Mouse (Mus musculus) monocyte, adult 2 months (primary cell): ENCODE measurements around the gene Skap1.
A peak's percentile ranks its signal among the peaks of the same experiment; 100 is the strongest.

Experiments used
- DNase-seq, 2 experiments: peaks; one replicate each; pipeline ENCODE4 v3.0.0; 2022; ENCODE audit warnings: low spot score in 2 of 2, low read depth in 1 of 2

Skap1 gene

GRCm38 (mm10) chr11:96620660-96621059 lies 156.3 kb downstream of the Skap1 start:
- DNase-seq = no peak

DNA sequence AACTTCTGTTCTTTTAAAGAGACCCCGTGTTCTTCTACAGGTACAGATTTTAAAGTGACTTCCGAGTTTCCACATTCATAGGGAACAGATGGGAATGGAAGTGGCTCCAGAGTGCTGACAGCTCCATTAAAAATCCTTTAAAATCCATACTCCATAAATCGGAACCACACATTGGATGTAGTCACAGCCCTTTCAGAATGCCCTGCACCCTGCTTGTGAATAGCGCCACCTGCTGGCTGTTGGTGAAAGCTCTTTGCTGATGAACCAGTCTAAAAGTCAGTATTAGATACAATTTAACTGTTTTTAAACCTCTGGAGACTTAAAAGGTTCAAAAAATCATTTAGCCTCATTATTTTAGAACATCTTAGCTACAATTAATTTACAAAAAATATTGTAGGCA lies 156.8 kb downstream of the Skap1 start:
- peak in 1 of 2 experiments; percentile 22 for DNase-seq

DNA sequence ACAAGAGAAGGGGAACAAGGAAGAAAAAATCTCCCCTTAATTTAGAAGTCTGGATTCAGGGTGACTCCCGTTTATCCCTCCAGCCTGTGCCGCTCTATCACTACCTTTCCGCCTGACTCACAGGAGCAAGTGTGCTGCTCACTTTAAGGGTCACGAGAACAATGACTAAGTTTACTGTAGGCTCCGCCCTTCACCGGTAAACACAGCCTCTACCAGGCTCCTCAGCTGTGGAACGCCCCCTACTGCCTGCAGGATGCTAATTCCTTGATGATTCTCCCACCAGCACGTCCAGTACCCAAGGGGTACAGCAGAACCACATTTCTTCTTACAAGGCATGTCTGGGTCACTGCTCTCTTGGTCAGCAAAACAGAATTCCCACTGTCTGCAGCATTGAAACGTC lies 158.4 kb downstream of the Skap1 start:
- peak; percentile 9 to 10 for DNase-seq

DNA sequence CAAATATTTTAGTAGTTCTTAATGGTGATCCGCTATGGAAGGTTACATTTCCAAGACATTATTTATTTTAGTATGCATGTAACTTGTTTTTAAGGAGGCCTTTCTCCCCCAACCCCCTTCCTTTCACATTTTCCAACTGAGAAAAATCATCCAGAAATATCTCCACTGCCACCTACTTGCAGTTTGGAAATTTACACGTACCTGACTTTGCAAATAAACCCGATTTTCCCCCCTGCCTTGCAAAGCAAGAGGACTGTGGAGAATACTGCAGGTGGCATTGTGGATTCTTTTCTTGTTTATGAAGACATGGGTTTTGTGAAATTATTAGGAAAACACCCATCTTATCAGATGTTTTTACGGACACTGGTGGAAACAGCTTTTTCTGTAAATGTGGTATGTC lies 160.0 kb downstream of the Skap1 start:
- DNase-seq = no peak

GRCm38 (mm10) chr11:96629775-96630174 lies 165.4 kb downstream of the Skap1 start:
- DNase-seq = no peak

DNA sequence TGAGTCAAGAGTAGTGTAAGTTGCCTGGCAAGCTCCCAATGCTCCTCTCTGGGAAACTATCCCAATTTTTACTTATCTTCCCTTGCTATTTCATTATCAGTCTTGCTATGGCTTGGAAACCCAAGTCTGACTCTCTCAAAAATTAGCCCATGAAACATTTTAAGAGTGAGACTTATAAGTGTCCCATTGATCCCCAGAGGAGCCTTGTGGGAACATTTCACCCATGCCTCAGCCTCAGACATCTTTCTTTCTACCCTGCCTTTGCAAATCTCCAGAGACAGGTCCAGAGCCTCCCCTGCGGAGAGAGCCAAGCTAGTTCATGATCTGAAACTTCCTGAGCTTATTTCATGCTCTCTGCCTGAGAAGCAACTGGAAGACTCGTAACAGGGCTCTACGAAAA lies 167.1 kb downstream of the Skap1 start:
- no peak for DNase-seq

- DNase-seq = no peak
Observed at GRCm38 (mm10) chr11:96637927-96638326, 173.5 kb downstream of the Skap1 start.

DNA sequence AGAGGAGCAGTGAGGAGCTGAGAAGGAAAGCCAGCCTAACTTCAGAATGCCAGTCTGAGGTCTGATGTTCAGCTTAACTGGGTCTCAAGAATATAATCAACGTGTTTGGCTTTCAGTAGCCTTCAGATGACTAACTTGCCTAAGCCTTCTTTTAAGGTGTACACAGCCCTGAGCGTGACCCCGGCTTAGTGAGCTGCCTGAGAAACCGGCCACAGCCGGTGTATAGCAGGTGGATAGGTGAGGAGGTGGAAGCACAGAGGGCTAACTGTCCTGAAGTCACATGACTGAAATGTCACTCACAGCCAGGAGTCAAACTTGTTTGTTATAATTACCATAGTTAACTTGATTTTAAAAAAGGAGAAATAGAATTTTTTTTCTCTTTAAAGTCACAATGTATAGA lies 175.4 kb downstream of the Skap1 start:
- no peak for DNase-seq

GRCm38 (mm10) chr11:96642173-96643140 lies 178.1 kb downstream of the Skap1 start:
- no peak for DNase-seq

DNA sequence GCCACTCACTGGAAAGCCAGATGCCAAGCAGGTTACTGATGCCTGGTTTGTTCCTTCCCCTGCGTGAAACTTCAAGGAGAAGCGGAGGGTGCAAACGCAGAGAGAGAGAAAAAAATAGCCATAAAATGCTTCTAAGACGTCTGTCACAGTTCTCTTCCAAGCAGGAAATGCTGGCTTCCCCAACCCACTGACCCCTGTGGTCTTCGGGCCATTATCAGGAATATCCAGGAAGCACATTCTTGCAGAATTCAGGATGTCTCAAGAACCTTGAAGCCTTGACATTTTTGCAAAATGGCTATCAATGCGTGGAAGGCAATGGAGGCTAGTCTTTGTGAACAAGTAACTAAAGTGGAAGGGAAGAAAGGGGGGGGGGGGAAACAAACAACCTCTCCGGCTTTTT lies 180.6 kb downstream of the Skap1 start:
- no peak for DNase-seq

GRCm38 (mm10) chr11:96645538-96646037 lies 181.2 kb downstream of the Skap1 start:
- DNase-seq = no peak

- no peak for DNase-seq
Observed at GRCm38 (mm10) chr11:96651848-96652247, 187.5 kb downstream of the Skap1 start.

DNA sequence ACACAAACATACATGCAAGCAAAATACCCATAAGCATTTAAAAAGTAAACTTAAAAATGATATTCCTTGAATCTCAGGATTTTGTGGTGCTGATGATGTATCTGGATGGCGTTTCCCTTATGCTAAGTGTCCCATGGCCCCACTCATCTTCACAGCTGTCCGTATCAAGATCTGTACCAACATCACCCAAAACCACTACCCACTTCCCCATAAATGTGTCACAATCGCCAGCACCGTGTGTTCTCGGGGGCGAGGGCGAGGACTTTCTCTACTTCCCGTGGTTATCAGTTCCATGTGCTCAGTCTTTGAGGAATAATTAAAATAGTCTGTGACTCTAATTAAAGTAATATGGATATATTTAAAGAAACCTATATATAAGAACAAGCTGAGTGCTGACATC lies 189.5 kb downstream of the Skap1 start:
- peak; percentile 8 to 41 for DNase-seq

DNA sequence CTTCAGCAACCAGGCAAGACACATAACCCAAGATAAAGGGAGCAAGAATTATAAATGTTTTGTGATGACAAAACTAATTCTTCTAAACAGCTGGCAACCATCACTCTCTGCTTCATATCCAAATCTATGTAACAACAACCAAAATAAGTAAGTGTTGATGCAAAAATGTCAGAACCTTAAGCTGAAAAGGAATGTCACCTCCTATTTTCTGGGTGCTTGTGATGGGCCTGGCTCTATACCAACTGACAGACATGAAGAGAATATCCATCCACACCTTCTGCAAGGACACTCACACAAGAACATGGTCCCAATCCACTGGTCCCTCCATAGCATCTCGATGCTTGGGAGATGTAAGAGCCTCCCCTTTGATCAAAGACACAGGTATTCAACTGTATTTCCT lies 194.0 kb downstream of the Skap1 start:
- no peak for DNase-seq

DNA sequence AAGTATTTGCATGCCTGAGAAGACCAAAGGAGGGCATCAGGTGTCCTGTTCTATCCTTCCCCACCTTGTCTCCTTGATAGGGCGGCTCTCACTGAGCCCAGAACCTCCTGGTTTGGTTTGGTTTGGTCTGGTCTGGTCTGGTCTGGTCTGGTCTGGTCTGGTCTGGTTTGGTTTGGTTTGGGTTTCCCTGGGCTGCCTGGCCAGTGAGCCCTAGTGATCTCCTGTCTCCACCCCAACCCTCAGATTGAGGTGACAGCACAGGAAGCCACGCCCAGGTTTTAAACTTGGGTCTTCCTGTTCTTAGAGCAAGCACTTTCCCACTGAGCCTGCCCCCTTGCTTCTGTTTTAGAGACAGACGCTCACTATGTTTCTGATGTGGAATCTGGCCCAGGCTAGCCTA lies 202.5 kb downstream of the Skap1 start:
- DNase-seq = no peak

DNA sequence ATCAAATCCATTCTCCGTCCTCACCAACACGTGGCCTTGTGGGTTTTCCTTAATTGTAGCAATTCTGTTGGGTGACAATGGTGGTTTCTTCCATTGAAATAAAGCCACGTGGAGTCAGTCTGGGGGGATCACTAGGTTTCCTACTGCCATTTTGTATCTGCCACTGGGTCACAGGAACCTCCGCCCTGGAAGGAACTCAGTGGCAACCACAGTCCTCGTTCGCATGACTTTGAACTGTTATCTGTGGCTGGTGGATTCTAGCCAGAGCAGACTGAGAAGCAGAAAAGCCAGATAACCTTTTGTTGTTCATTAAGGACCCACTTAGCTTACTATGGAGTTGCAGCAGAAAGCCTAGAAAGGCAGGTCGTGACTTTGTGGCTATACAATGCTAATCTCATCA lies 204.0 kb downstream of the Skap1 start:
- DNase-seq = no peak

- DNase-seq = no peak
Observed at GRCm38 (mm10) chr11:96673792-96674191, 209.4 kb downstream of the Skap1 start.

DNA sequence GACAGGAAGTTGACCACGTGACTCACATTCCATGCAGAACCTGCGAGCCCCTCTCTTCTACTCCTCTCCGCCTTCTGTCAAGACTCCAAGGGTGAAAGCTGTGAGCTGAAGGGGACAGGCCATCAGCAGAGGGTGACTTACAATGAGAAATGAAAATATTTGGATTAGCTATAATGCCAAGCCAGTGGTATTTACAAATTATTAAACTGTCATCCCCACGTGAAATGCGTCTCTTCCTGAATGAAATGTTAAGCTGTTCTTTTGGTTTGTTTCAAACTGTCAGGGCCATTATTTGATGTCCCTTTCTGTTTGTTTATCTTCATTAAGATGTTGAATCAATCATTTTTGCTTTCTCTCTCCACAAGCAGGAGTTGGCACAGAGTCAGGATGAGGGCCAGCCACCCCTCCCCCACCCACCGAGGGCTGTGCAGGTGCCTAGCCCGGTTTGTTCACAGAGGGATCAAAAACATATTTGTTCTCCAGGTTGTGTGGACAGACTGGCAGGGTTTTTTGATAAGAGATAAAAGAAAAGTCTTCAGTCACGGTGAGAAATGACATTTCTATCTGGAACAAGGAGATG lies 210.5 kb downstream of the Skap1 start:
- no peak for DNase-seq

GRCm38 (mm10) chr11:96678026-96678425 lies 213.6 kb downstream of the Skap1 start:
- no peak for DNase-seq

DNA sequence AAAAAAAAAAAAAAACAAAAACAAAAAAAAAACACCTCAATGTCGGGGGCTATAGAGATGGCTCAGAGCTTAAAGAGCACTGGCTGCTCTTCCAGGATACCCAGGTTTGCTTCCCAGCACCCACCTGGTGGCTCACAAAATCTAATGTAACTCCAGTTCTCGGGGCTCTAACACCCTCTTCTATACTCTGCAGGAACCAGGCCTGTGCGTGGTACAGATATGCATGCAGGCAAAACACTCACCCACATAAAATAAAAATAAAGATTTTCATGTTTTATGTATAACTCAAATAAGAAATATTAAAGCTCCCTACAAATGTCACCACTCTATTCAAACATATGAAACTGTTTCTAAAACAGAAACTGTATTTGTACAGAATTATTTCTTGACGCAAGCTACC lies 214.6 kb downstream of the Skap1 start:
- no peak for DNase-seq

DNA sequence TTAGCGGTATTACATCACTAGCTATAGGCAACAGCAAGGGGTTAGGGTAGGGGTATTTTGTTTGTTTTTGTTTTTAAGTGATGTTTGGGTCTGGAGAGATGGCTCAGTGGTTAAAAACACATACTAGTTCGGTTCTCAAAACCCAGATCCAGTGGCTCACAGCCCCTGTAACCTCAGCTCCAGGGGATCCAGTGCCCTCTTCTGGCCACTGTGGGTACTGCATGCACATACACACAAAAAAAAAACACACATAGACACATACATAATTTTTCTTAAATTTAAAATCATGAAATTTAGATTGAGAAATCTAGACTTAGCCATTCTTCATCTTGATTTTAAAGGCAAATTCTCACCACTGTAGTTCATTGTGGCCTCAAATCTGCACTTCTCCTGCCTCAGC lies 221.0 kb downstream of the Skap1 start:
- no peak for DNase-seq

DNA sequence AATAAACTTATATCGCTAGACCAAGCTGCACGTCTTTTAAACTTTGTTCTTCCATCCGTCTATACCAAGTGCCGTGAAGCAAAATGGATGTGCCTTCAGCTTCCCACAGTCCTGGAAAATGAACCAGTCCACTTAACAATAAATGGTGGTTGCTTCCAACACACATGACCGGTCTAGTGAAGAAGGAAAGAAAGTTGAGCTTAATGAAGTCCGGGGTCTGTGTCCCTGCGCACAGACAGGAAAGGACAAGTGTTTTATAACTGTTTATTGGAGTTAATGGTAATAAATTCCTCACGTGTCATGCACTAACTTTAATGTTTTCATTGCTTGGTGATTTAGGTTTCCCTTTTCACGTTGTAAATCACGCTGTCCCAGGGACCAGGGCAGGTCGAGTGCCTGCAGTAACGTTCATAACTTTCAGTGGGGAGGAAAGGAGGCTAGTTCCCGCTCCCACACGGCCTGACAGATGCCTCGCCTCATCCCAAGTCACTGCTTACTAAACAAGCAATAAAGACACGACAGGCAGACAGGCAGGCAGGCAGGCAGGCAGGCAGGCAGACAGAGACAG lies 222.4 kb downstream of the Skap1 start:
- no peak for DNase-seq
